Mouse (Mus musculus) effector memory CD4-positive, alpha-beta T cell, adult 5 months (primary cell): ENCODE measurements around the gene Ddx25. TPM values are rescaled to one million over a fixed set of nuclear protein-coding genes. Genes with fewer than 3 reads are reported as not detected.

Experiments
- polyA plus RNA-seq: library from polyadenylated mRNA; unstranded; fragments of 100-300 nt; shearing (Covaris generic); gene quantifications from one replicate; pipeline ENCODE4 v1.2.1, GENCODE M21; 2017

Gene Ddx25
- polyA plus RNA-seq, result 0.05 TPM

DNA sequence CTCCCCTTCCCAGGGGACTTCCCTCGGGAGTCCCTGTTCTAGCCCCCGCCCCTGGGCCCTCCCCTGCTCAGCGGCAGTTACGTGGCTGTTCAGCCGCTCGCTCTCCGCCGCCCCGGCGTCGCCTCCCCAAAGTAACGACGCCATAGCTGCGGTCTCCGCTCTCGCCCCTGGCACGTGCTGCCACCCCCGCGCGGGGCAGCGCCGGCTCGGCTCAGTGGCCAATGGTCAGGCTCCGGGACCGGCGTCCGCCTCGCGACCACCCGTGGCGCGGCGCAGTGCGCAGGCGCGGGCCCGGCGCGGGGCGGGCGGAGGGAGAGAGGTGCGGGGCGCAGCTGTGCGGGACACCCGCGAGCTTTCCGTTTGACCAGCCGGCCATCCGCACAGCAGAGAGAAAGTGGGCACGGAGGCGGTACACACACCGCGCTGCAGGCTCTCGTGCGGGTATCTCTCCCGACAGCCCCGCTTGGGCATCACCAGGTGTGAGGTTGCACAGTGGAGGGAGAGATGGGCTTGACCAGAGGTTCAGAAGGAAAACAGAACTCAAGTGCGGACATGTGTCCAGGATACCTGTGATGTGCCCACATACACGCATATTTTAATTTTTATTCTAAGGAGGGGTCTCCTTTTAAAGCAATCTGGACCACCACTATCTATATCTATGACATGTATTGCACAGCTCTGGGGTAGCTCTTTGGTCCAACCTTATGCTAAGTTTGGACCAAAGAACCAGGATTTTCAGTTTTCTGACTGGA lies at the start of gene Ddx25, which contains the start of gene Pus3:
TSS of gene Ddx25 (minus strand) at position 272 of the 752 bp plus-strand sequence.
TSS of gene Pus3 (plus strand) at position 339 of the 752 bp plus-strand sequence.

DNA sequence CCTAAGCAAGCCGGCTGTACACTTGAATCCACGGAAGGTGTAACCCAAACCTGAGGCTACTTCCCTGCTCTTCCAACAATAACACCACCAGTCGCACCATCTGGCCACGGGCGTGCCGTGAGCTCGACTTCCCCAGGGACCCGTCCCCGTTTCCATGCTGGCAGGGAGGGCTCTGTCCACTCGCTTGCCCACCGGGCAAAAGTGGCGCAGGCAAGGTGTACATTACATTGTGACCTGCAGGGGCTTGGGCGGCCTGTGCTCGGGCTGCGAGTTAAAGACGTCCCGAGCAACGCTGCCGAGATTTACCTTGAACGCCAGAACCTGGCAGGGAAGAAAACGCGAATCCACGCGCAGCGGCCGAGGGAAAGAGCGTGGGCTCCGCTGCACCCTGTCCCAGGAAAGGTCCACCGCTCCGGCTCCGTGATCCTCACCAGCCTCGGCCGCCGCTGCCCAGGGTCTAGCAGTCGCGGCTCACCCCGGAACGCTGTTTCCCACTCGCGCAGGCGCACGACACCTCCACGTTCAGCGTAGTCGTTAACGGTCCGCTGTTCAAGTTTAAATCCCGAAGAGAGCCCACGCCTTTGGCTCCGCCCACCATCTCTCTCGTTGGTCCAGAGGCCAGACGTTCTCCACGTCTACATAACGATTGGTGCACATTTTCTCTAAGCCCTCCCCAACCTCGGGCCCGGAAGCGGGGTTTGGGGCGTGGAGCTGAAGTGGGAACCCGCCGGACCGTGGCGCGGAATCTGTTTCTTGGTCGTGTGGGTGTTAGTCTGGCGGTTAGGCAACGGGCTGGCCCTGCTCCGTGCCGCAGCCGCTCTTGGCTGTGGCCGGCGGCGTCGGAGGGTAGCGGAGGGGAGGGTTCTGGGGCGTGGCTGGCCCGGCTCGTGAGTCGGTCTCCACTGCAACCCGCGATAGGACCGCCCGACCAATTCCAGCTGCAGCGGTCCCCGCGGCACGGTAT lies 11.5 kb upstream of the Ddx25 start, which contains the start of the genes Pate2 and Hyls1:
TSS of gene Pate2 (plus strand) at position 714 of the 964 bp plus-strand sequence.
TSS of gene Hyls1 (minus strand) at position 828 of the 964 bp plus-strand sequence.

DNA sequence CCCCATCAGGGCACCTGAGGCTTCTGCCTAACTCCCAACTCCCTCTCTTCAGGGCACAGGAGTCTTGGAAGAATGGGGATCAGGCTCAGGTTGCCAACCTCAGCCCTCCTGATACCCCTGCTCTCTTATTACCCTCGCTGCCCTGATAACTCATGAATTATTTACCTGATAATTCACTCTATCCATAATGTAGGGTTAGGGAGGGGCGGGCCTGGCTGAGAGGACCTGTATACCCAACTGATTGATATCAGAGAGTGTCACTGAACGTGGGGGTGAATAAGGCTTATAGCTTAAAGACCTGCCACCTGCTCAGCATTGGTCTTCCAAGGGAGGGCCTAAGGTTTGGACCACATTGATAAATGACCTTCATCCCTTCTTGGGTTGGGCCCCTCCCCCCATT lies 40.2 kb downstream of the Ddx25 start, which contains the start of gene Gm1113:
TSS of gene Gm1113 (minus strand) at position 101 of the 400 bp plus-strand sequence.

Other genes with a start within 250 kb of the Ddx25 start
- gene Cdon, start 137.4 kb downstream of the Ddx25 start, polyA plus RNA-seq, result 14.4 TPM
- not detected for gene Gm1113, start 40.3 kb downstream of the Ddx25 start, polyA plus RNA-seq
- gene Pus3, start 67 bp upstream of the Ddx25 start, polyA plus RNA-seq, result 23.4 TPM
- not detected for gene Pate2, start 11.8 kb upstream of the Ddx25 start, polyA plus RNA-seq
- gene Hyls1, start 11.9 kb upstream of the Ddx25 start, polyA plus RNA-seq, result 7.5 TPM
- gene Pate4, start 53.4 kb upstream of the Ddx25 start, polyA plus RNA-seq, result not detected
- not detected for gene Pate3, start 89.7 kb upstream of the Ddx25 start, polyA plus RNA-seq
- not detected for gene Pate1, start 128.9 kb upstream of the Ddx25 start, polyA plus RNA-seq
- gene Gm17677, start 182.5 kb upstream of the Ddx25 start, polyA plus RNA-seq, result not detected
- gene Gm17727, start 219.6 kb upstream of the Ddx25 start, polyA plus RNA-seq, result not detected
- not detected for gene Gm27235, start 231.6 kb upstream of the Ddx25 start, polyA plus RNA-seq
- not detected for gene D730048I06Rik, start 231.6 kb upstream of the Ddx25 start, polyA plus RNA-seq